Mouse (Mus musculus) megakaryocyte, embryonic 14.5 days (primary cell): ENCODE results near the gene Ano7. TPM values are rescaled to one million over a fixed set of nuclear protein-coding genes. Genes with fewer than 3 reads are reported as not detected.

Experiments used
- H3K27me3 ChIP-seq: replicated peaks from 2 replicates; pipeline ENCODE3; 2012; ENCODE audit warnings: inconsistent platforms
- H3K36me3 ChIP-seq: replicated peaks from 2 replicates; pipeline ENCODE3; 2012; ENCODE audit warnings: low read length, inconsistent platforms, mixed read lengths
- H3K4me1 ChIP-seq: 2 replicates; pipeline ENCODE4 v1.6.1; 2012; ENCODE audit warnings: inconsistent platforms
- H3K4me3 ChIP-seq: replicated peaks from 2 replicates; pipeline ENCODE3; 2012; ENCODE audit warnings: moderate library complexity, mild to moderate bottlenecking, inconsistent platforms
- H3K9me3 ChIP-seq: 2 replicates; pipeline ENCODE4 v1.6.1; 2012; ENCODE audit warnings: inconsistent platforms
- FLI1 ChIP-seq: IDR thresholded peaks from 2 replicates; pipeline ENCODE4 v1.6.1; 2012; ENCODE audit warnings: low read length, inconsistent platforms, mixed read lengths
- GATA1 ChIP-seq: IDR thresholded peaks from 3 replicates; pipeline ENCODE4 v1.6.1; 2012; ENCODE audit warnings: mixed read lengths, low read length, inconsistent platforms, borderline replicate concordance
- polyA plus RNA-seq: library from polyadenylated mRNA; stranded (reverse); fragments of >175 nt; gene quantifications from 2 replicates; pipeline ENCODE4 v1.2.3, GENCODE M21; 2012; ENCODE audit warnings: low replicate concordance; ENCODE audit not compliant: insufficient read depth

Gene Ano7
- polyA plus RNA-seq, 1 experiment: 0.02 TPM

DNA sequence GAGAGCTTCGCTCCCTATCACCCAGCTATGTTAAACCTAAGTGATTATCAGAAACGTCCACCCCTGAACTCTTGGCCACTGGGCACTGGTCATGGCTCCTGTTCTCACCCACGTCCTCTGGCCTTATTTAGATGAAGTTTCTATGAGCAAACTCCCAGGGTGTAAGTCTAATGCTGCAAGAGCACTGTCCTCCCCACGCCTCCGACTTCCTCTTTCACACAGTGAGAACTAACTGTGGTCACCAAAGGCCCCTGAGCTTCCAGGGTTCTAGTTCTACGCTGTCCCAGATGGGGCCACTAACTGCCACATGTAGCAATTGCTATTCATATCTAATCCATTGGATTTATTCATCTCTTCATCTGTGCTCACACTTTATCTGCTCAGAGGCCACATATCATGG lies 8.1 kb upstream of the Ano7 start:
- TF ChIP-seq GATA1 (no peak), FLI1 (no peak)
- H3K4me1 ChIP-seq: 0 out of 2 replicates have a peak, but pooled peaks cover 3% of the 10 kb centered on the region
- no peaks in the 10 kb centered on the region for H3K9me3 ChIP-seq
- H3K36me3 ChIP-seq: peaks cover 84% of the 10 kb centered on the region
- H3K27me3 ChIP-seq: no peaks in the 10 kb centered on the region
- H3K4me3 ChIP-seq: no peak overlapping the region

GRCm38 (mm10) chr1:93377307-93377706 lies 3.6 kb downstream of the Ano7 start:
- peaks cover 29% of the 10 kb centered on the region for H3K4me1 ChIP-seq
- peaks cover 2% of the 10 kb centered on the region for H3K9me3 ChIP-seq
- peaks cover 32% of the 10 kb centered on the region for H3K27me3 ChIP-seq
- no peak overlapping the region for H3K4me3 ChIP-seq
- H3K36me3 ChIP-seq: no peaks in the 10 kb centered on the region
- no peak for TF ChIP-seq GATA1
- TF ChIP-seq FLI1: no peak

- H3K27me3 ChIP-seq: peaks cover 30% of the 10 kb centered on the region
- no peak overlapping the region for H3K4me3 ChIP-seq
- peaks cover 5% of the 10 kb centered on the region for H3K9me3 ChIP-seq
- TF ChIP-seq FLI1 (no peak), GATA1 (no peak)
- peaks cover 23% of the 10 kb centered on the region for H3K4me1 ChIP-seq
- no peaks in the 10 kb centered on the region for H3K36me3 ChIP-seq
These were observed 5.4 kb downstream of the Ano7 start for GRCm38 (mm10) chr1:93379117-93379516.

DNA sequence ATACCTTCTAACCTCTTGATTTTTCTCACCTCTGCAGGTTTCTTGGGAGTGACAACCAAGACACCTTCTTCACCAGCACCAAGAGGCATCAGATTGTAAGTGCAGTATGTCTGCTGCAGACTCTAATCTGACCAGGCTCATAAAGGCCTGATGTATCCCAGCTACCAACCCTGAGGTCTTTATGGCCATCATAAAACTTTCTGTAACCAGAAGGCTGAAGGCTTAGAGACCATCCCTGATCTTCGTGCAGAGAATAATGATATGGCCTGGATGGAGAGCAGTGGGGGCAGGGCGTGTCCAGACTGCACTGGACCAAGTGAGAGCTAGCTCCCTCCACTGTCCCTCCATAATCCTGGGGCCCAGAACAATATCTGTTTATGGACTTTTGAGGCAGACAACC lies 13.5 kb downstream of the Ano7 start:
- Histone ChIP-seq H3K4me3 (no peak overlapping the region), H3K36me3 (no peaks in the 10 kb centered on the region), H3K4me1 (peaks cover 15% of the 10 kb centered on the region), H3K27me3 (peaks cover 49% of the 10 kb centered on the region), H3K9me3 (peaks cover 5% of the 10 kb centered on the region)
- TF ChIP-seq GATA1 (no peak), FLI1 (no peak)

DNA sequence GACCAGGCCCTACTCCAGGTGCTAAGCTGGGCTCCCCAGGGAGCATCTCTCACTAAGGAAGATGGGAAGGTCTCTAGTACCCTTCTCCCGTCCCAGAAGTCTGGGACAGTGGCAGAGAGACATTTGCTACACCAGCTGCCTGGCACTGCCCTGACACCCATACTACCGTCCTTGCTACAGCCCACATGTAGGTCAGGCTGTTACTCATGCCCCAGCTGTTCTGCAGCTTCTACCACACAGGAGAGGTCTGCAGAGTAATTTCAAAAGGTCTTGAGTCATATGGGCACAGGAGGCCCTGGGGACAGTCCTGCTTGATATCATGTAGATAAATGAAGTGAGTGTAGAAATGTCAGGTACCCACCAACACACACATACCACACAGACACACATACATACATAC lies 15.2 kb downstream of the Ano7 start:
- H3K4me1 ChIP-seq: peaks cover 25% of the 10 kb centered on the region
- no peaks in the 10 kb centered on the region for H3K9me3 ChIP-seq
- TF ChIP-seq FLI1 (no peak), GATA1 (no peak)
- peaks cover 46% of the 10 kb centered on the region for H3K27me3 ChIP-seq
- H3K36me3 ChIP-seq: no peaks in the 10 kb centered on the region
- no peak overlapping the region for H3K4me3 ChIP-seq

- Histone ChIP-seq H3K4me3 (peak overlapping the region; percentile 84), H3K9me3 (0 out of 2 replicates have a peak, but pooled peaks cover 3% of the 10 kb centered on the region), H3K36me3 (peaks cover 22% of the 10 kb centered on the region), H3K27me3 (peaks cover 49% of the 10 kb centered on the region), H3K4me1 (peaks cover 41% of the 10 kb centered on the region)
- TF ChIP-seq FLI1 (no peak), GATA1 (no peak)
These were observed 27.7 kb downstream of the Ano7 start for GRCm38 (mm10) chr1:93401191-93402052.

DNA sequence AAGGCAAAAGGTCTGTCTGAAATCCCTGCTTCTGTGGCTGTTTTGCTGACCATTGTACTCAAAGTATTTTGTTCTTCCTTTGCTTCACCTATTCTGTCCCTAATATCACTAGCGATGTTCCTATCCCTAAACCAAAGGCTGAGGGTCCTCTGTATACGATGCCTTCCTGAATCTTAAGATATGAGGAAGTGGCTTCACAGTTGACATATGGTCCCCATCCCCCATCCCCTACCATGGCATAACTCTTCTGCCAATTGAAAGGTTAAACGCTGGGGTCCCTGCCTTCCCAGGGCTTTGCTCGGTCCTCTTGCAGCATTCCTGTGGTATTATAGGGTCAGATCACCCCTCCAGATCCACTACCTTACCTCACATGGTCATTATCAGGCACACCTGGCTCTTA lies 29.7 kb downstream of the Ano7 start:
- H3K4me1 ChIP-seq: peaks cover 41% of the 10 kb centered on the region
- TF ChIP-seq GATA1 (no peak), FLI1 (no peak)
- no peak overlapping the region for H3K4me3 ChIP-seq
- H3K36me3 ChIP-seq: peaks cover 42% of the 10 kb centered on the region
- 0 out of 2 replicates have a peak, but pooled peaks cover 3% of the 10 kb centered on the region for H3K9me3 ChIP-seq
- peaks cover 35% of the 10 kb centered on the region for H3K27me3 ChIP-seq

GRCm38 (mm10) chr1:93432087-93432486 lies 58.4 kb downstream of the Ano7 start:
- TF ChIP-seq FLI1 (no peak), GATA1 (no peak)

GRCm38 (mm10) chr1:93439321-93439720 lies 65.6 kb downstream of the Ano7 start:
- Histone ChIP-seq H3K4me1 (peaks cover 21% of the 10 kb centered on the region), H3K4me3 (no peak overlapping the region), H3K9me3 (no peaks in the 10 kb centered on the region), H3K36me3 (peaks cover 85% of the 10 kb centered on the region), H3K27me3 (no peaks in the 10 kb centered on the region)
- TF ChIP-seq GATA1 (no peak), FLI1 (no peak)

More at GRCm38 (mm10) chr1:93432087-93432486, 58.4 kb downstream of the Ano7 start:
- Histone ChIP-seq H3K4me3 (no peak overlapping the region), H3K4me1 (0 out of 2 replicates have a peak, but pooled peaks cover 3% of the 10 kb centered on the region), H3K36me3 (peaks cover 96% of the 10 kb centered on the region), H3K27me3 (no peaks in the 10 kb centered on the region), H3K9me3 (no peaks in the 10 kb centered on the region)

DNA sequence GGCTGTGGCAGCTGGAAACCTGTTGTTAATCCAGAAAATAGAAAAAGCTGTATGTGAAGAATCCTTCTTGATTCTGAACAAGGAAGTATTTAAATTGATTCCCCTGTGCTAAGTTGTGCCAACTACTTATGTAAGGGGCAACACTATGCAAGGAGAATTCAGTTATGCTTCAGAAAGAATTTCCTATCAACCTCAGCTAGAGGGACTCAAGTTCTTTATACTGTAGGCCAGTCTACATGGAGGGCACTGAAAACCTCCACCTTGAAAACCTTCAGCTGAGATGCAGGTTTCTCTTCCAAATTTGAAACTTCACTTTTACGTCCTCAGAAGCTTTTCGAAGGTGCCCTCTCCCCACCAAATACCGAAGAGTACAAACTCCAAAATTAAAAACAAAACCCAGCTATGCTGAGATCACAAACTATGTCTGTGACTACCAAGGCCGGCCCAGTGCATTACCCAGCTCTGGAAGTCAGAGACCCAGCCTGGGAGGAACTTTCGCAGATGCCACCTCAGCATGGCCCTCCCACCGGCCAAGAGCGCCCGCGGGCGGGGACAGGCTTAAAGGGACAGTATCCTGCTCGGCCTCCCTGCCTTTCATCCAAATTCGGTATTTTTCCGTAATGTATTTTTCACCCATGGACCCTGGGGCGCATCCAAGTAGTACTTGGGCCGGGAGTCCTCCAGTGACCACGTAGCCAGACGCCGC lies 70.8 kb downstream of the Ano7 start:
- H3K4me1 ChIP-seq: peaks cover 40% of the 10 kb centered on the region
- H3K36me3 ChIP-seq: peaks cover 35% of the 10 kb centered on the region
- H3K4me3 ChIP-seq: peak overlapping the region; percentile 97
- H3K27me3 ChIP-seq: no peaks in the 10 kb centered on the region
- H3K9me3 ChIP-seq: no peaks in the 10 kb centered on the region
- TF ChIP-seq GATA1 (no peak), FLI1 (no peak)
